ENCODE assay signal across 9 mouse cellular contexts in the genomic region with DNA sequence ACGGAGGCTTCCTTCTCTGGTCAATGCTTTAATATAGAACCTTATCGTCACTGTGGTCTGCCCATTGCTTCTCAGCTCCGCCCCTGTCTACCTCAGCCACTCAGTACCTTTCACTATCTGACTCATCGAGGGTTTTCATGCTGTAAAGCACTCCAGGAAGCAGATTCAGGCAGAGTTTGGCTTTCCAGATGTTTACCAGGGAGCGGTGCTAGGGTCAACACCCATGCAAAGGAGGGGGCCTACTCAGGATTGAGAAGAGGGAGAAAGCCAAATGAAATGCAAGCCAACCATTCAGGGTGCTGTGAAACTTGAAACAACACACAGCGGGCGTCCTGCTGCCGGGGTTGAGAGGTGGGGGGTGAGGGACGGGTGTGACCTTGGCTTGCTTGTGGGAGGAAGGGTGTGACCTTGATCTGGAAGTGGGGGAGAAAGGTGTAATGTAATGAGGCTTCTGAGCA. TPM values are rescaled to one million over a fixed set of nuclear protein-coding genes. Genes with fewer than 3 reads are reported as not detected.
DNase-seq lines count a peak whose midpoint lies in the region; ATAC-seq and TF ChIP-seq lines count a peak whose summit lies in the region.
"Had no signal": no experiment of that assay in that cellular context is flagged by ENCODE, and none has a peak within 500 bp of the region (broad histone marks: within the 10 kb centered on the region; RNA-seq: fewer than 3 reads in every experiment).

No protein-coding gene starts in this region.

- no peak overlapping the region for H3K27ac ChIP-seq in kidney, embryonic 14.5 days (ENCODE audit: low read depth, low read length)
- H3K27ac ChIP-seq in heart, embryonic 16.5 days (ENCODE audit: low read length) = peak overlapping the region; percentile 84
- H3K27ac ChIP-seq: neural tube, embryonic 12.5 days had no signal

- 9% methylated on average over 9 of the region's 9 CpGs for WGBS in kidney, embryonic 14.5 days
- 3% methylated on average over 9 of the region's 9 CpGs for WGBS in heart, embryonic 16.5 days
- WGBS in lung, adult 2 months = 15% methylated on average over 9 of the region's 9 CpGs

- H3K36me3 ChIP-seq in kidney, embryonic 14.5 days (ENCODE audit: control insufficient read depth, insufficient read depth, low read length) = no peaks in the 10 kb centered on the region
- H3K36me3 ChIP-seq in heart, embryonic 16.5 days (ENCODE audit: control insufficient read depth, insufficient read depth) = no peaks in the 10 kb centered on the region
- H3K36me3 ChIP-seq: neural tube, embryonic 12.5 days had no signal

- H3K9ac ChIP-seq in kidney, embryonic 14.5 days (ENCODE audit: low read depth, low read length) = no peak overlapping the region
- H3K9ac ChIP-seq in heart, embryonic 16.5 days (ENCODE audit: low read length) = peak overlapping the region; percentile 51
- H3K9ac ChIP-seq: neural tube, embryonic 12.5 days had no signal

- DNase-seq in kidney, adult 9 months = no peak
- peak; percentile 80 for DNase-seq in R1 (ENCODE audit: low read depth, low spot score)
- DNase-seq in lung, adult 2 months = no peak
- no peak for DNase-seq in cerebellum, postnatal 10 days
- no peak for DNase-seq in layer of hippocampus, postnatal 14 days (ENCODE audit: low spot score in 2 of 2)
- DNase-seq in cerebellum, adult 9-10 months = no peak

- no peak overlapping the region for H3K4me3 ChIP-seq in kidney, embryonic 14.5 days (ENCODE audit: low read length)
- peak overlapping the region; percentile 32 for H3K4me3 ChIP-seq in heart, embryonic 16.5 days (ENCODE audit: low read length)
- peak overlapping the region; percentile 23 for H3K4me3 ChIP-seq in lung, adult 2 months (replicated peaks; ENCODE audit: extremely low read depth, low read depth, low read length)
- H3K4me3 ChIP-seq: neural tube, embryonic 12.5 days had no signal

- no peak for TF ChIP-seq POLR2A in lung, adult 2 months (IDR thresholded peaks at IDR 0.05; ENCODE audit: borderline replicate concordance, extremely low read depth, low read depth, low read length)

- H3K27me3 ChIP-seq in kidney, embryonic 14.5 days (ENCODE audit: control insufficient read depth, insufficient read depth, low read length) = no peaks in the 10 kb centered on the region
- no peaks in the 10 kb centered on the region for H3K27me3 ChIP-seq in heart, embryonic 16.5 days (ENCODE audit: control insufficient read depth, insufficient read depth, low read length)
- H3K27me3 ChIP-seq: neural tube, embryonic 12.5 days had no signal

- peaks cover 7% of the 10 kb centered on the region; the same call in 1 of the 2 replicates for H3K4me1 ChIP-seq in kidney, embryonic 14.5 days (ENCODE audit: control insufficient read depth, insufficient read depth, low read length)
- H3K4me1 ChIP-seq in heart, embryonic 16.5 days (ENCODE audit: control insufficient read depth, insufficient read depth, low read length) = peaks cover 26% of the 10 kb centered on the region
- peaks cover 7% of the 10 kb centered on the region; the same call in 1 of the 2 replicates for H3K4me1 ChIP-seq in lung, adult 2 months (ENCODE audit: control insufficient read depth, insufficient read depth, low read length)

- peak overlapping the region; percentile 4 for H3K4me2 ChIP-seq in kidney, embryonic 14.5 days (replicated peaks; ENCODE audit: low read depth, low read length)
- H3K4me2 ChIP-seq in heart, embryonic 16.5 days (ENCODE audit: low read depth, low read length) = peak overlapping the region; percentile 55
- H3K4me2 ChIP-seq: neural tube, embryonic 12.5 days had no signal

- no peak for TF ChIP-seq CTCF in lung, adult 2 months (IDR thresholded peaks at IDR 0.05; ENCODE audit: insufficient read depth, low read length)

- peak; percentile 41; the same call in 1 of the 2 replicates for ATAC-seq in kidney, embryonic 14.5 days (ENCODE audit: low FRiP score, low TSS enrichment)
- peak; percentile 74 for ATAC-seq in heart, embryonic 16.5 days (replicated peaks; ENCODE audit: extremely low read depth, insufficient read depth, low FRiP score)

- H3K9me3 ChIP-seq in kidney, embryonic 14.5 days (ENCODE audit: control insufficient read depth, low read length) = no peaks in the 10 kb centered on the region
- no peaks in the 10 kb centered on the region; the same call in 1 of the 2 replicates for H3K9me3 ChIP-seq in heart, embryonic 16.5 days (replicated peaks; ENCODE audit: control insufficient read depth, low read length)
- H3K9me3 ChIP-seq: neural tube, embryonic 12.5 days had no signal

RNA-seq across cellular contexts. Expression of gene S1pr1, which starts 43.6 kb away (rescaled TPM):
- polyA plus RNA-seq in kidney, embryonic 14.5 days (2014; fragmentation: Nextera tagmentation; extraction: Ambion mirVana) = 10.4 and 11.1 TPM in 2 replicates
- polyA plus RNA-seq in heart, embryonic 16.5 days (2015; fragmentation: Nextera tagmentation; extraction: Ambion mirVana) = 88.9 and 92.1 TPM in 2 replicates
- polyA plus RNA-seq in lung, adult 2 months (2012; rRNA removed) = 230 and 289 TPM in 2 replicates
- total RNA-seq in layer of hippocampus, postnatal 14 days (2021) = 10 to 100 TPM; 78.1 to 83.8 TPM
